Mouse (Mus musculus) kidney, adult 2 months (tissue): ENCODE results near the gene Car14.

Experiments
- CTCF ChIP-seq: fragments of 200-500 bp; conservative IDR thresholded peaks from 2 replicates; pipeline ENCODE4 v1.5.1; 2011; ENCODE audit warnings: low read depth, mild to moderate bottlenecking, control low read depth, low read length, moderate library complexity, mixed read lengths; ENCODE audit not compliant: insufficient read depth, insufficient read length
- POLR2A ChIP-seq: fragments of 200-500 bp; IDR thresholded peaks from one replicate; pipeline ENCODE4 v1.6.1; 2011; ENCODE audit warnings: low read depth, low read length, control low read depth

DNA sequence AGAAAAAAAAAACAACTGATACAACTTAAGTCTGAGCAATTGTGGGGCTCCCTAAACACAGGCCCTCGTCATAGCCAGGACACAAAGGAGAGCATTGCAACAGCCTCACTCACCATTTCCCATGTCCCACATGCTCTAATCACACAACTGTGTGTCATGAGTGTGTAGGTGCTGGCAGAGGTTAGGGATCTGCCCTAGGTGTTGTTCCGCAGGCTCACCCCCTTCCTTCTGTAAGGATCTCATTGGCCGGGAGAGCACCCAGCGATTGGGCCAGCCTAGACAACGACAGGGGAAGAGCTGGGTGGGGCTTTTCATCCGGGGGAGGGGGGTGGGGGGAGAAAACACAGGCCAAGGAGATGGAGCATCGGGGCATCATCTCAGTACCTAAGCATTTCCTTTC lies 40.9 kb downstream of the Car14 start:
- TF ChIP-seq CTCF (no peak), POLR2A (no peak)
